Mouse (Mus musculus): ENCODE measurements at regions not wholly inside any gene's neighbourhood (a gene's known extent, or its start where the extent isn't known, plus 50 kb on each side); places are given as distances from the start of the nearest gene placed in this dataset.
A peak's percentile ranks its signal among the peaks of the same experiment; 100 is the strongest.

GRCm38 (mm10) chr13:35383624-35384018, 276.0 kb upstream of the Cdyl start:
- no peak for DNase-seq (ENCODE audit: low spot score)

- no peak for DNase-seq (ENCODE audit: low spot score)
Observed at GRCm38 (mm10) chr13:35388380-35388779, 271.3 kb upstream of the Cdyl start.

GRCm38 (mm10) chr13:35389781-35390525, 269.7 kb upstream of the Cdyl start:
- no peak for DNase-seq (ENCODE audit: low spot score)

GRCm38 (mm10) chr13:35390526-35390880, 269.1 kb upstream of the Cdyl start:
- no peak for DNase-seq (ENCODE audit: low spot score)

GRCm38 (mm10) chr13:35392167-35392566, 267.5 kb upstream of the Cdyl start:
- DNase-seq (ENCODE audit: low spot score), result no peak

GRCm38 (mm10) chr13:35395192-35395591, 264.4 kb upstream of the Cdyl start:
- no peak for DNase-seq (ENCODE audit: low spot score)

GRCm38 (mm10) chr13:35395630-35396029, 264.0 kb upstream of the Cdyl start:
- no peak for DNase-seq (ENCODE audit: low spot score)

- DNase-seq (ENCODE audit: low spot score), result no peak
Observed at GRCm38 (mm10) chr13:35397166-35397565, 262.5 kb upstream of the Cdyl start.

GRCm38 (mm10) chr13:35398192-35398591, 261.4 kb upstream of the Cdyl start:
- DNase-seq (ENCODE audit: low spot score), result no peak

- no peak for DNase-seq (ENCODE audit: low spot score)
Observed at GRCm38 (mm10) chr13:35402856-35403255, 256.8 kb upstream of the Cdyl start.

- no peak for DNase-seq (ENCODE audit: low spot score)
Observed at GRCm38 (mm10) chr13:35404428-35404827, 255.2 kb upstream of the Cdyl start.

GRCm38 (mm10) chr13:35405384-35405783, 254.2 kb upstream of the Cdyl start:
- DNase-seq (ENCODE audit: low spot score), result no peak

- DNase-seq (ENCODE audit: low spot score), result no peak
Observed at GRCm38 (mm10) chr13:35417500-35417899, 242.1 kb upstream of the Cdyl start.

GRCm38 (mm10) chr13:35420076-35420475, 239.6 kb upstream of the Cdyl start:
- no peak for DNase-seq (ENCODE audit: low spot score)

GRCm38 (mm10) chr13:35426061-35426460, 233.6 kb upstream of the Cdyl start:
- no peak for DNase-seq (ENCODE audit: low spot score)

- no peak for DNase-seq (ENCODE audit: low spot score)
Observed at GRCm38 (mm10) chr13:35435173-35435572, 224.5 kb upstream of the Cdyl start.

- no peak for DNase-seq (ENCODE audit: low spot score)
Observed at GRCm38 (mm10) chr13:35447661-35448060, 212.0 kb upstream of the Cdyl start.

GRCm38 (mm10) chr13:35452420-35452819, 207.2 kb upstream of the Cdyl start:
- no peak for DNase-seq (ENCODE audit: low spot score)

GRCm38 (mm10) chr13:35453222-35453914, 206.3 kb upstream of the Cdyl start:
- no peak for DNase-seq (ENCODE audit: low spot score)

- no peak for DNase-seq (ENCODE audit: low spot score)
Observed at GRCm38 (mm10) chr13:35460051-35460450, 199.6 kb upstream of the Cdyl start.

GRCm38 (mm10) chr13:35463231-35463630, 196.4 kb upstream of the Cdyl start:
- DNase-seq (ENCODE audit: low spot score), result no peak

- no peak for DNase-seq (ENCODE audit: low spot score)
Observed at GRCm38 (mm10) chr13:35463850-35464249, 195.8 kb upstream of the Cdyl start.

- peak; percentile 28 for DNase-seq (ENCODE audit: low spot score)
Observed at GRCm38 (mm10) chr13:35469361-35470198, 190.1 kb upstream of the Cdyl start.
